Mouse (Mus musculus): ENCODE measurements around the gene Thap3. TPM values are rescaled to one million over a fixed set of nuclear protein-coding genes. Genes with fewer than 3 reads are reported as not detected.

The Thap3 gene
- total RNA-seq, 2 experiments from 2014 or later: 10.5 to 14.9 TPM

Other genes with a start within 250 kb of the Thap3 start
- 100 to 1,000 TPM; 207 to 208 TPM for gene Camta1, start 127.1 kb downstream of the Thap3 start, total RNA-seq (2021)
- gene Dnajc11, start 55.3 kb downstream of the Thap3 start, total RNA-seq (2021): 100 to 1,000 TPM in 1 of 2 experiments, 10 to 100 TPM in 1; 81.4 to 103 TPM
- gene Phf13, start 7.3 kb upstream of the Thap3 start, total RNA-seq (2021): 1 to 10 TPM; 5.4 to 5.9 TPM
- 10 to 100 TPM; 82.1 to 83.9 TPM for gene Klhl21, start 19.8 kb upstream of the Thap3 start, total RNA-seq (2021)
- 1 to 10 TPM; 3.4 to 3.6 TPM for gene Zbtb48, start 38.7 kb upstream of the Thap3 start, total RNA-seq (2021)
- under 1 TPM; 0.10 to 0.13 TPM for gene Tas1r1, start 49.6 kb upstream of the Thap3 start, total RNA-seq (2021)
- gene Nol9, start 50.3 kb upstream of the Thap3 start, total RNA-seq (2021): 10 to 100 TPM; 10.2 to 11.9 TPM
- 10 to 100 TPM; 10.9 to 15.9 TPM for gene Plekhg5, start 83.5 kb upstream of the Thap3 start, total RNA-seq (2021)
- gene Tnfrsf25, start 126.9 kb upstream of the Thap3 start, total RNA-seq (2021): 1 to 10 TPM; 1.4 to 1.6 TPM
- 1 to 10 TPM; 2.5 to 2.7 TPM for gene Espn, start 163.4 kb upstream of the Thap3 start, total RNA-seq (2021)
- gene Hes2, start 169.9 kb upstream of the Thap3 start, total RNA-seq (2021): not detected
- 10 to 100 TPM; 61.9 to 66.2 TPM for gene Acot7, start 189.1 kb upstream of the Thap3 start, total RNA-seq (2021)

Measured in heart, adult 18-20 months (tissue).